Mouse (Mus musculus) spleen, adult 2 months (tissue): ENCODE measurements around the gene Mtmr1.

Source experiments
- CTCF ChIP-seq: fragments of 200-500 bp; IDR thresholded peaks from 2 replicates; pipeline ENCODE4 v1.5.1; 2011; ENCODE audit warnings: mild to moderate bottlenecking, inconsistent platforms; ENCODE audit not compliant: insufficient read depth, insufficient read length, insufficient replicate concordance; ENCODE audit errors: extremely low read depth
- POLR2A ChIP-seq: fragments of 200-500 bp; IDR thresholded peaks from 2 replicates; pipeline ENCODE4 v1.6.1; 2011; ENCODE audit warnings: low read depth, low read length, inconsistent platforms

DNA sequence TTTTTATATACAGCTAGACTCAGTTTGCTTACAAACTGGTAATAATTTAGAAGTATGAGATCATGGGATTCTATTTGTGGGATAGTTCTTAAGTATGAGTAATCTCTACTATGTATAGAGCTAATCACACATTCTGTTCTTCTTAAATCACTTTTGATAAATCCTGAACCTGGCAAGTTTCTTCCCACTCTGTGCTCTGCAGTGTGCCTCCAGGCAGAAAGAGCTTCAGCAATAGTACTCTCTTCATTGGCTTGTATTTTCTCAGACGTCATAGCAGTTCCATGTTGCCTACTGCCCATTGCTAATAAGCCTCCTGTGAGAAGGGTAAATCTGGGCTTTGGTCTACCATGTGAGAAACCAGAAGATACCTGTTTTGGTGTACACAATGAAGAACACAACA lies 43.8 kb downstream of the Mtmr1 start:
- TF ChIP-seq POLR2A (no peak), CTCF (no peak)
